Mouse (Mus musculus) kidney, embryonic 16.5 days (tissue): Measurements from ENCODE around the gene Upf1. TPM values are rescaled to one million over a fixed set of nuclear protein-coding genes. Genes with fewer than 3 reads are reported as not detected.
A peak's percentile ranks its signal among the peaks of the same experiment; 100 is the strongest.

Source experiments
- ATAC-seq: fragments of 200-750 bp; cut with Nextera tagmentation; 2 replicates; pipeline ENCODE4 v1.8.0; 2017; ENCODE audit warnings: moderate TSS enrichment; ENCODE audit not compliant: low FRiP score, low TSS enrichment
- H3K27ac ChIP-seq: fragments of 300-500 bp; sonication (generic); 2 replicates; pipeline ENCODE4 v1.5.1; 2014; ENCODE audit warnings: low read length
- H3K27me3 ChIP-seq: fragments of 300-500 bp; sonication (generic); 2 replicates; pipeline ENCODE4 v1.6.1; 2014; ENCODE audit warnings: low read length, control low read depth, mixed read lengths; ENCODE audit not compliant: insufficient read depth
- H3K36me3 ChIP-seq: fragments of 300-500 bp; sonication (generic); 2 replicates; pipeline ENCODE4 v1.6.1; 2014; ENCODE audit warnings: low read length, control low read depth, mixed read lengths; ENCODE audit not compliant: insufficient read depth
- H3K4me1 ChIP-seq: fragments of 300-500 bp; sonication (generic); 2 replicates; pipeline ENCODE4 v1.6.1; 2014; ENCODE audit warnings: low read length, control low read depth, mixed read lengths; ENCODE audit not compliant: insufficient read depth
- H3K4me2 ChIP-seq: fragments of 300-500 bp; sonication (generic); replicated peaks from 2 replicates; pipeline ENCODE4 v1.6.1; 2014; ENCODE audit warnings: low read depth, low read length
- H3K4me3 ChIP-seq: fragments of 300-500 bp; sonication (generic); 2 replicates; pipeline ENCODE4 v1.5.1; 2014; ENCODE audit warnings: mild to moderate bottlenecking, low read length
- H3K9ac ChIP-seq: fragments of 300-500 bp; sonication (generic); replicated peaks from 2 replicates; pipeline ENCODE4 v1.6.1; 2014; ENCODE audit warnings: low read length
- H3K9me3 ChIP-seq: fragments of 300-500 bp; sonication (generic); 2 replicates; pipeline ENCODE4 v1.6.1; 2016; ENCODE audit warnings: low read length, control low read depth
- WGBS: fragments of 180-500 bp; shearing (Covaris S2); extraction: QIAGEN DNeasy Blood & Tissue Kit; methylation state at CpG from one replicate; pipeline ENCODE4 v1.1.7; 2014; 5-methylcytosine and 5-hydroxymethylcytosine counted together
- polyA plus RNA-seq: library from polyadenylated mRNA; unstranded; fragments of >200 nt; fragmentation: Nextera tagmentation; extraction: Ambion mirVana; gene quantifications from 2 replicates; pipeline ENCODE4 v1.2.1, GENCODE M21; 2015

The Upf1 gene
- polyA plus RNA-seq, 1 experiment from 2014 or later: 10.9 TPM

- WGBS: 73% methylated on average over 2 of the region's 2 CpGs
- no peak overlapping the region for H3K4me3 ChIP-seq
- no peaks in the 10 kb centered on the region for H3K27me3 ChIP-seq
Observed at GRCm38 (mm10) chr8:70313399-70313798, 39.7 kb downstream of the Upf1 start.

GRCm38 (mm10) chr8:70309311-70309710, 43.8 kb downstream of the Upf1 start:
- Histone ChIP-seq H3K4me3 (no peak overlapping the region), H3K27me3 (no peaks in the 10 kb centered on the region), H3K4me1 (no peaks in the 10 kb centered on the region), H3K9me3 (no peaks in the 10 kb centered on the region), H3K4me2 (no peak overlapping the region), H3K36me3 (peaks cover 81% of the 10 kb centered on the region), H3K27ac (no peak overlapping the region), H3K9ac (no peak overlapping the region)
- ATAC-seq: no peak
- 30% methylated on average over 2 of the region's 2 CpGs for WGBS

More at GRCm38 (mm10) chr8:70313399-70313798, 39.7 kb downstream of the Upf1 start:
- Histone ChIP-seq H3K4me2 (no peak overlapping the region), H3K9me3 (no peaks in the 10 kb centered on the region), H3K27ac (no peak overlapping the region), H3K4me1 (peaks cover 24% of the 10 kb centered on the region), H3K9ac (no peak overlapping the region), H3K36me3 (peaks cover 47% of the 10 kb centered on the region)
- no peak for ATAC-seq

GRCm38 (mm10) chr8:70302901-70303300, 50.2 kb downstream of the Upf1 start:
- Histone ChIP-seq H3K9me3 (no peaks in the 10 kb centered on the region), H3K27me3 (no peaks in the 10 kb centered on the region), H3K4me3 (peak overlapping the region; percentile 93), H3K4me2 (peak overlapping the region; percentile 65), H3K4me1 (peaks cover 19% of the 10 kb centered on the region), H3K36me3 (peaks cover 38% of the 10 kb centered on the region), H3K27ac (peak overlapping the region; percentile 89), H3K9ac (peak overlapping the region; percentile 84)
- peak; percentile 36; the same call in 1 of the 2 replicates for ATAC-seq
- 2% methylated on average over 16 of the region's 16 CpGs for WGBS

GRCm38 (mm10) chr8:70302358-70302890, 50.7 kb downstream of the Upf1 start, which contains the start of the genes Ddx49 and Cope:
TSS of gene Ddx49 (minus strand) at chr8:70302489.
TSS of gene Cope (plus strand) at chr8:70302518.
- H3K9me3 ChIP-seq: no peaks in the 10 kb centered on the region
- peak within 1 kb of the TSS; percentile 89 for H3K27ac ChIP-seq
- H3K4me1 ChIP-seq: peaks cover 19% of the 10 kb centered on the region
- under 1% methylated on average over 40 of the region's 40 CpGs for WGBS
- H3K4me2 ChIP-seq: peak within 1 kb of the TSS; percentile 65
- peak within 1 kb of the TSS; percentile 84 for H3K9ac ChIP-seq
- H3K4me3 ChIP-seq: peak within 1 kb of the TSS; percentile 93
- peak; percentile 88 for ATAC-seq
- H3K27me3 ChIP-seq: no peaks in the 10 kb centered on the region
- H3K36me3 ChIP-seq: peaks cover 38% of the 10 kb centered on the region

GRCm38 (mm10) chr8:70300881-70301280, 52.2 kb downstream of the Upf1 start:
- Histone ChIP-seq H3K4me3 (no peak overlapping the region), H3K4me2 (no peak overlapping the region), H3K4me1 (peaks cover 19% of the 10 kb centered on the region), H3K27ac (no peak overlapping the region), H3K9me3 (no peaks in the 10 kb centered on the region), H3K36me3 (peaks cover 41% of the 10 kb centered on the region), H3K9ac (no peak overlapping the region), H3K27me3 (no peaks in the 10 kb centered on the region)
- WGBS: 85% methylated on average over 3 of the region's 3 CpGs
- ATAC-seq: no peak

- H3K27ac ChIP-seq: no peak overlapping the region; the same call in 1 of the 2 replicates
- WGBS: 44% methylated on average over 5 of the region's 5 CpGs
- no peak overlapping the region for H3K4me2 ChIP-seq
- H3K9ac ChIP-seq: no peak overlapping the region
- no peaks in the 10 kb centered on the region for H3K27me3 ChIP-seq
- ATAC-seq: no peak
- H3K36me3 ChIP-seq: peaks cover 81% of the 10 kb centered on the region
- no peaks in the 10 kb centered on the region for H3K9me3 ChIP-seq
- no peaks in the 10 kb centered on the region for H3K4me1 ChIP-seq
- H3K4me3 ChIP-seq: no peak overlapping the region
Observed at GRCm38 (mm10) chr8:70293988-70294405, 59.1 kb downstream of the Upf1 start.

GRCm38 (mm10) chr8:70286737-70287136, 66.3 kb downstream of the Upf1 start:
- no peaks in the 10 kb centered on the region for H3K27me3 ChIP-seq
- no peak overlapping the region for H3K4me3 ChIP-seq
- peaks cover 16% of the 10 kb centered on the region for H3K4me1 ChIP-seq
- no peak overlapping the region for H3K9ac ChIP-seq
- 88% methylated on average over 8 of the region's 8 CpGs for WGBS
- 0 out of 2 replicates have a peak, but pooled peaks cover 2% of the 10 kb centered on the region for H3K9me3 ChIP-seq
- H3K36me3 ChIP-seq: peaks cover 62% of the 10 kb centered on the region
- no peak overlapping the region for H3K4me2 ChIP-seq
- ATAC-seq: no peak
- no peak overlapping the region for H3K27ac ChIP-seq

GRCm38 (mm10) chr8:70285304-70285703, 67.8 kb downstream of the Upf1 start:
- Histone ChIP-seq H3K4me2 (no peak overlapping the region), H3K4me1 (peaks cover 21% of the 10 kb centered on the region), H3K27ac (no peak overlapping the region), H3K9me3 (0 out of 2 replicates have a peak, but pooled peaks cover 2% of the 10 kb centered on the region), H3K27me3 (no peaks in the 10 kb centered on the region), H3K9ac (no peak overlapping the region), H3K36me3 (peaks cover 51% of the 10 kb centered on the region), H3K4me3 (no peak overlapping the region)
- no peak for ATAC-seq
- WGBS: 95% methylated on average over 15 of the region's 15 CpGs

- no peak for ATAC-seq
- no peaks in the 10 kb centered on the region for H3K27me3 ChIP-seq
- peaks cover 21% of the 10 kb centered on the region for H3K4me1 ChIP-seq
- H3K4me2 ChIP-seq: peak overlapping the region; percentile 88
- WGBS: 50% methylated on average over 5 of the region's 5 CpGs
- peaks cover 44% of the 10 kb centered on the region for H3K36me3 ChIP-seq
- H3K27ac ChIP-seq: no peak overlapping the region
- peak overlapping the region; percentile 22; the same call in 1 of the 2 replicates for H3K4me3 ChIP-seq
- H3K9ac ChIP-seq: peak overlapping the region; percentile 36; the same call in 1 of the 2 replicates
- H3K9me3 ChIP-seq: 0 out of 2 replicates have a peak, but pooled peaks cover 2% of the 10 kb centered on the region
Observed at GRCm38 (mm10) chr8:70284421-70284820, 68.7 kb downstream of the Upf1 start.
